Mouse (Mus musculus): ENCODE results near the gene Rad9a.

Rad9a gene

DNA sequence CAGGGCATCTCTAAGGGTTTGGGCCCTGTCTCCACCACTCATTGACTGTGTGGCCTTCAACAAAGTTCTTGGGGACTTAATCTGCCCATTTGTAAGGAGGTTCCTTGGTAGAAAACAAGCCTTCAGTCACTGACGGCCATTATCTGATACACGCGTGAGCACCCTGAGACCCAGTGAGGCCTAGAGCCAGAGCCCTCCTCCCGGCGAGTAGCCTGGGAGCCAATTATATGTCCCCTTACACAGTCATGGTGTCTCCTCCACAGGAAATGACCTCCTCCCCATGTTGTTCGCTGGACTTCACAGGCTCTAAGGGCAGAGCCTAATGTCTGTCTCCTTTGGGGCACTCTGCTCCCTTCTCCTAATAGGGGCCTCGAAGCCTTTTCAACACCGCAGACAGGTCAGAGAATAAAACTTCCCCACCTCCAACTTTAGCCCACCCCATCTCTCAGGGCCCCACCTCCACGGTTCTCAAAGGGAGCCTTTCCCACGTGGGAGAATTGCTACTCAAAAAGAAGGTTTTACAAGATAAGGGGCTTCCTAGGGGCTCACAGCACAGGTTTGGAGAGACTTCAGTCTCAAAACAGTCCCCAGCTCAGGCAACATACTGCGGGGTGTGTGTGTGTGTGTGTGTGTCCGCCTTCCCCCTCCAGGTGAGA, 55.0 kb downstream of the Rad9a start:
- no peak for DNase-seq (ENCODE audit: low spot score)

DNA sequence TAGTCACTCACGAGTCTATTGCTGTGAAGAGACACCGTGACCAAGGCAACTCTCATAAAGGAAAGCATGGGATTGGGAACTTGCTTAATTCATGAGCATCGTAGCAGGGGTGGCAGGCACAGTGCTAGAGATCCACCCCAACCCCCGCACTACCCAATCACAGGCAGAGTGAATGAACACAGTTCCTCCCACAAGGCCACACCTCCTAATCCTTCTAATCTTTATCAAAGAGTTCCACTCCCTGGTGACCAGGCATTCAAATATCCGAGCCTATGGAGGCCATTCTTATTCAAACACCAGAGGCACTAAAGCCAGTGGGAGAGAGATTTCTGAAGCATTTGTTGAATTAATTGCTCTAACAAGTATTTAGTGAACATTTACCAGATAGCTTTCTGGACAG, 55.5 kb downstream of the Rad9a start:
- no peak for DNase-seq (ENCODE audit: low spot score)
